Mouse (Mus musculus): ENCODE results near the gene Nsg2.

The Nsg2 gene

GRCm38 (mm10) chr11:32075163-32075562, 74.9 kb downstream of the Nsg2 start:
- no peak for DNase-seq (ENCODE audit: low read depth, low spot score)

- no peak for DNase-seq (ENCODE audit: low read depth, low spot score)
Measured at GRCm38 (mm10) chr11:32083462-32083861, 83.2 kb downstream of the Nsg2 start.

GRCm38 (mm10) chr11:32086525-32086924, 86.3 kb downstream of the Nsg2 start:
- no peak for DNase-seq (ENCODE audit: low read depth, low spot score)

GRCm38 (mm10) chr11:32087376-32087775, 87.1 kb downstream of the Nsg2 start:
- peak; percentile 82 for DNase-seq (ENCODE audit: low read depth, low spot score)

- no peak for DNase-seq (ENCODE audit: low read depth, low spot score)
Measured at GRCm38 (mm10) chr11:32087779-32088442, 87.6 kb downstream of the Nsg2 start.

GRCm38 (mm10) chr11:32095793-32096192, 95.5 kb downstream of the Nsg2 start:
- DNase-seq (ENCODE audit: low read depth, low spot score), result peak; percentile 27

- DNase-seq (ENCODE audit: low read depth, low spot score), result peak; percentile 46
Measured at GRCm38 (mm10) chr11:32096346-32096745, 96.1 kb downstream of the Nsg2 start.

GRCm38 (mm10) chr11:32101059-32101632, 100.9 kb downstream of the Nsg2 start:
- no peak for DNase-seq (ENCODE audit: low read depth, low spot score)

GRCm38 (mm10) chr11:32102976-32103375, 102.7 kb downstream of the Nsg2 start:
- peak; percentile 68 for DNase-seq (ENCODE audit: low read depth, low spot score)

- peak; percentile 83 for DNase-seq (ENCODE audit: low read depth, low spot score)
Measured at GRCm38 (mm10) chr11:32104406-32105116, 104.3 kb downstream of the Nsg2 start.

- peak; percentile 70 for DNase-seq (ENCODE audit: low read depth, low spot score)
Measured at GRCm38 (mm10) chr11:32105750-32106646, 105.7 kb downstream of the Nsg2 start.

- no peak for DNase-seq (ENCODE audit: low read depth, low spot score)
Measured at GRCm38 (mm10) chr11:32106647-32106985, 106.4 kb downstream of the Nsg2 start.

- no peak for DNase-seq (ENCODE audit: low read depth, low spot score)
Measured at GRCm38 (mm10) chr11:32108441-32108840, 108.2 kb downstream of the Nsg2 start.

All from CD4-positive, CD25-positive, alpha-beta regulatory T cell, adult 2 months (primary cell).